Mouse (Mus musculus): ENCODE data around the gene Zfp575.

The Zfp575 gene

DNA sequence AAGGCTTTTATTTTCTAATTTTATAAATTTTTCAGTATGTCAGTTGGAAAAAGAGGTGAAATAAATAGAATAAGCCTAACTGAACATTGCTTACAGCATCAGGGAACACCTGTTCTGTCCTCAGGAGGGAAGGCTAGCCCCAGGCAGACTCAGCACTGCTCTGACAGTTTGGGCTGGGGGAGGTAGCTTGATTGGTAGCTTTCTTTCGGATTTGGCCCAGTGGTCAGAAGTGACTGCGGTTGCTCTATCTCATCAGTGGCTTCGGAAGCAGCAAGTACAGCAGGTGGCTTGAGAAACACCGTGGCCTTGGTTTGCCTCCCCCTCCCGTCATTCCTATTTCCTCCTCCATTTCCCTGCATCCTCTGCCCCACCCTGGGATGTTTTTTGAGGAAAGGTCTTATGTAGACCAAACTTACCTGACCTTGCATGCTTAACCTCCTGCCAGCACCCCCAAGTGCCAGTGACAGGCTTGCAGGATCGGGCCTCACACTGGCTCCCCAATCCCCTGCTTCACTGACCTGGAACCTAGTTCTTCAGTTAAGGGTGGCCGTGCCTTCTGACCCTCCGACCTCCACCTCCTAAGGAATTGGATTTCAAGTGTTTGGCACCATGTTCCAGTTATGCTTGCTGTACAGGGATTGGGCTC lies 24.1 kb downstream of the Zfp575 start:
- no peak for DNase-seq

DNA sequence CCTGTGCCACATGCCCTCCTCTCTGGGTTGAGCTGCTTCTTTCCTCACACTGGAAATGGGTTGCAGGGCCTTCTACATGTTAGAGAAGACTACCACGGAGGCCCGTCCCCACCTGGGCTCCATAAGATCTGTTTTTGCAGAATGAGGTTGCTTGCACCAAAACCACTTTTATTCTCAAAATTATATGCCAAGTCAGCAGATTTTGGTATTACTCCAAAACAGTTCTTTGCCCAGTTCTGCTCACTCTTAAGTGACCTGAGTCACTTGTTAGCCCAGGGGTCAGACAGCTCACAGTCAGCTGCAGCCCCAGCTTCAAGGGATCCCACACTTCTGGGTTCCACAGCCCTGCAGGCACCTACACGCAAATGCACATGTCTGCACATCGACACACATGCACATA lies 26.0 kb downstream of the Zfp575 start:
- DNase-seq, result no peak

DNA sequence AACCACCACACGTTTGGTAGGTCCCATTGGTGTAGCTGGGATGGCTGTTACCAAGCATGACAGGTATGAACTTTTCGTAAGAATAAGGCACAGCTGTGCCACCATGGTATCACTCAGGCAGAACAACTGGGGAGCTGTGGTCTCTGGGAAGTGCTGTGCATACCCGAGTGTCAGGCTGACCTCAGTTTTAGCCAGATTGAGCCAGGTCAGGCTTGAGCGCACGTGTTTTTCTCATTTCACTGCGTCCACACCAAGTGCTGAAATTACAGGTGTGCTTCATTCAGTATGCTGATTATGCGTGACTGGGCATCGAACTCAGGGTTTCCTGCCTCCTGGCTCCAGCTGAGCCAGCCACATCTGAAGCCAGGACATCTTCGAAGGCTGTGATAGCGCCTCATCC lies 31.7 kb downstream of the Zfp575 start:
- DNase-seq, result no peak

DNA sequence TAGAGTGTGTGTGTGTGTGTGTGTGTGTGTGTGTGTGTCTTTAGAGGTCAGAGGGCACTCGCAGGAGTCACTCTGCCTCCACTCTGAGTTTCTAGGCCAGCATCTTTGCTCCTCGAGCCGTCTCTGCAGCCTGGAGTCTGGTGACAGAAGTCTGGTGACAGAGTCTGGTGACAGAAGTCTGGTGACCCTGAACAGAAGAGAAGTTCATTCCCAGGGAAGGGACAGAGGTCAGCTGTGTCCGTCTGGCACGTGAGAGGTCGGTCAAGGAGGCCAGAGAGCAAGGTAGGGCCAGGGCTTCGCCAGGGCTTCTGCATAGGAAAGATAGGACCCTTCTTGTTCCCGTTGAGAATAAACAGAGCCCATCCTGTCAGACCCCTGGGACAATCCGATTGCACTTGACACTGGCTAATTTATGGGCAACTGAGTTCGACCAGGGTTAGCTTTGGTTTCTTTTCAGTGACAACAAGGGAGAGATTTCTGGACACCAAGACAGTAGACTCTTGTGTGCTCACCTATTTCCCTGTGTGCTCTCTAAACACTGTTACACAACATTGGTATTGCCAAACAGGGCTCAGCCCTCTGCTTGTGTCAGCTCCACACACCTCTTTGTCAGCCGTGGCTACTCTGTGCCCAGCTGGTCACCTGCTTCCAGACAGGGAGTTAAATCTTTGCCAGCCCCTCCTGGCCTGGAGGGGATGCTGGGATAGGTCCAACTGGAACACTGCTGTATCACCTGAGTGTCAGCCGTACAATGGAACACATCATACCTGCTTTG lies 35.3 kb downstream of the Zfp575 start:
- no peak for DNase-seq

DNA sequence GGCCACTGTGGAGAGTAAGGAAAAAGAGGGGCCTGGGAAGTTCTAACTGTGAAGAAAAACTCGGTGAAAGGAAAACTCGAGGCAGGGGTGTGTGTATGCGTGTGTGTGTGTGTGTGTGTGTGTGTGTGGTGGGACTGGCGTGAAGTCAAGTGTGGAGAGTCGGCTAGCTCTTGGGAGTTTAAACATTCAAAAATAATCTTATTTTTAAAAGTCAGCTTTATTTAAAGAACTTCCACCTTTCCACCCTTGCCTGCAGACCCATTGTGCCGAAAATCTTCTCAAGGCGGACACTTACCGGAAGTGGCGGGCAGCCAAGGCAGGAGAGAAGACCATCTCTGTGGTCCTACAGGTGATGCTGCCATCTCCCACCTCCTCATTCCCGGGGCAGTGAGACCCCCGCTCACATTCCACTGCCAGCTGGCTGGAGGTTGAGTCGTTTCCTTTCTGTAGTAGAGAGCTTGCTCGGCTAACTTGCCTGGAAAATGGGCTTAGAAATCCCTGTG lies 39.9 kb downstream of the Zfp575 start:
- DNase-seq, result no peak

DNA sequence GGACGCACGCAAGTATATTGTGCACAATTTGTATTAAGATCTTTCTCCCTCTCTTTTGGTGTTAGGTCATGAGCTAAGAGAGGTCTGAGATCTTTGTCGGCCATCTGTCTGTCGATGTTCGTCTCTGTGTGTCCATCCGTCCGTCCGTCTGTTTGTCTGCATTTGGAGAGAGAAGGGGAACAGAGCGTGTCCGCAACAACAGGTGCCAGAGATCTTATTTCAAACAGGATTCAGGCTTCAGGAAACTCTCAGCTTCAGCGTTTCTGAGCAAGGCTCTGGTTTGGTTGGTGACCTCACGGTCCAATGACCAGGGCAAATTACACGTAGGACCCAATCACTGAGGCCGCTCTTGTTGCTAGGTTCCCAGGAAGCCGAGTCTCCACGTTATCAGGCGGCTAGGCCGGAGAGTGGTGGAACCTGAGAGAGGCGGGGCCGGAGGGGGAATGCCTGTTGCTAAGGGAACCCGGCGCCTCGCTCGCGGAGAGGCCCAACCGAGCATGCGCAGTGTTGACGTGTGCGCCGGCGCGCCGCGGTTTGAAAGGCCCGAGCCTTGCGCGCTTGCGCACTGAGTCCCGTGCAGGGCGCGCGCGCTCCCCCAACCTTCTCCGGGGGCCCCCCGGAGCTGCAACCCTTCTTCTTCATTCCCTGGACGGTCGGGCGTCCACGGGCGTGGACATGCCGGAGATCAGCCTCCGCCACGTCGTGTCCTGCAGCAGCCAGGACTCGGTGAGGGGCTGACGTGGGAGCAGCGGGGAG lies 40.6 kb downstream of the Zfp575 start:
- peak; percentile 99 for DNase-seq

DNA sequence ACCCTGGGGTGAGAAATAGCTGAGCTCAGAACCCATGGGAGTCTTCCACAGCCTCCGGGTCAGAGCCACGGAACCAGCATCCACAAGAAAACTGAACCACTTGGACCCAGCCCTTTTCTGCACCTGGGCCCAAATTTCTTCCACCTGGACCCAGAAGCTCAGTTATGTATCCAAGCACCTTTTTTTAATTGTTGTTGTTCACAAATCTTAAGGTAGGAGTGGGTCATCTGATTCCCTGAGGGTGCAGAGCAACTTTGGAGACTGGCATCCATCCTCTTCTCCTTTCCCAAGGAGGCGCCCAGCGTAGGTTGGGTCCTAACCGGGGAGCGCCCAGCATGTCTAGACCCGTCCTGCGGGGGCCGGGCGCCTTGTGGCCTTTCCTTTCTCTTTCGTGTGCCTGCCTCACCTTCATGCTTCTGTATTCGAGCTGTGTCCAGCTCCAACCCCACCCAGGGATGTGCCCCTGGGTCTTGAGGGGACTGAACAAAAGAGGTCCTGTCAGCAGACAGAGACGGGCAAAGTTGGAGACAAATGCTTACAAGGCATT lies 41.3 kb downstream of the Zfp575 start, which contains the start of the genes Pinlyp and Xrcc1:
Pinlyp (minus strand) TSS at position 51 of the 547 bp plus-strand sequence.
Xrcc1 (plus strand) TSS at position 222 of the 547 bp plus-strand sequence.
- no peak for DNase-seq

DNA sequence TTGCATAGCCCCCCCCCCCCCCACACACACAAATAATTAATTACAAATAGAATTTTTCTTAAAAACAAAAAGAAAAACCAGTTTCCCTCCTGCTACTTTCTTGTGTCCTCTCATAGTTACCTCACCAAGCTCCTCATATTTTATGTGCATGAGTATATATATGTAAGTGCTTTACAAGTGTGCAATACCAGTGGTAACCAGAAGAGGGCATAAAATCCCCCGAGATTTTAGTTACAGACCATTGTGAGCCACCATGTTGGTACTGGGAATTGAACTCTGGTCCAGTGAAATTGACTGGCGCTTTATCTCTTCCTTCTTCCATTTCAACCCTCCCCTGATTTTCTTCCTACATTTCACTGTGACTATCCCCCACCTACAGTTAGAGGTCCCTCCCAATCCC lies 42.9 kb downstream of the Zfp575 start:
- no peak for DNase-seq

DNA sequence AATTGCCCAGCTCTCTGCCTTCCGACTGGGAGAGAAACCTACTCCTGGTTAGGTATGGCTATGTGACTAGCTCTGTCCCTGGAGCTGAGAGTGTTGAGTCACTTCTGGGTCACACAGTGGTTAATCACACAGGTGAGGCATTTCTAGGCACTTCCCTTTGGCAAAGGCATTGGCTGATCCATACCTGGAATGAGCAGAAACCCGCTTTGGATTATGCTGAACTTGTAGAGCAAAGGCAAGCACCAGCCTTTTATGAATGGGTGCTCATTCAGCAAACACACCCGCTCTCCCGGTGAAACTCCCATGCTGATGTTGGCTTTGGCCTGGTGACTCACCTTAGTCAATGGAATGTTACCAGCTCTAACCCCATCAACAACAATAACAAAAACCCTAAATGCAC lies 47.8 kb downstream of the Zfp575 start:
- no peak for DNase-seq

DNA sequence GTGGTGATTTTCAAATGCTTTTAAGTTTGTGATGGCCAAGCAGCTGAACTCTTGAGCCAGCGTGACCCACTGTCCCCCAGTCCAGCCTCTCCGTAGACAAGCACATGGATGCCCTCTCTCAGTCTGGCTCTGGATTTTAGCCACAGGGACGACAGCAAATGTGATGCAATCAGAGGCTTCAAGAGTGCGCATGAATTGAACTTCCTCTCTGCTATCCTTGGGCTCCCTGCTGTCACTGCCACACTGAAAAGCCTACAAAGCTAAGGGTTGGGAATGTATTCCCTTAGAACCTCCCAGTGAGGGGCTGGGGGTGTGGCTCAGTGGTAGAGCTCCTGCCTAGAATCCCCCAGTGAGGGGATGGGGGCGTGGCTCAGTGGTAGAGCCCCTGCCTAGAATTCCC lies 48.7 kb downstream of the Zfp575 start:
- DNase-seq, result no peak

DNA sequence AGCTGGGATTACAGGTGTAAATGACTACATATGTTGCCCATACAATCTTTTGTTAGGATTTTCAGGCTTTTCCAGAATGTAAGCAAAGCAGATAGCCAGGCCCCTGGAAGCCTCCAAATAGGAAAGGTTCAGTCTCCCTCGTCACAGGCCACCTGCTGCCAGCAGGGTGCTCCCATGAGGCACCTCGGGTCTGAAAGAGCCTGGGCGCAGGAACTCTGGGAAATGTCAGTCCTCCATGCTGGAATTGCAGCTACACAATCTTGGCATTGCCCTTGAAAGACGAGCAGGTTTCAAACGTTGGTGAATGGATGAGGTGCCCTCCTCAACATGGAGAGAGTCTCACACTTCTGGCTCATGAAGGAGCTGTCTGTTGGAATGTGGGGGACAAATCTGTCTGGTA lies 49.3 kb downstream of the Zfp575 start:
- no peak for DNase-seq

DNA sequence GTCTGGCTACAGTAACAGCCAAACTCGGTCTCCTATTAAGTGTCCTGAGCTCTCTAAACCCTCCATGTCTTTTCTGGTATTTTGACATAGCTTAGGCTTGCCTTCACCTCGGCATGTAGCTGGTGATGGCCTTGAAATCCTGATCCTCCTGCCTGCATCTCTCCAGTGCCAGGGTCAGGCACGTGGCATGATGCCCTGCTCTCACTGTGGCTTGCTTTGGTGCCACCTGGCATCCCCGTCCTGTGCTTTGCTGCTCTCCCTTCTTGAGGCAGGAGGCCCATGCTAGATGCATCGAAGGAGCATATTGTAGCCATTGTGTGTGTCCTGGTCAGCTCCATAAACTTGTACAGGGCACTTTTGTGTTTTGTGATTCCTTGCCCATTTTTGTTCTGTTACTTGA lies 49.9 kb downstream of the Zfp575 start:
- peak; percentile 70 for DNase-seq

DNA sequence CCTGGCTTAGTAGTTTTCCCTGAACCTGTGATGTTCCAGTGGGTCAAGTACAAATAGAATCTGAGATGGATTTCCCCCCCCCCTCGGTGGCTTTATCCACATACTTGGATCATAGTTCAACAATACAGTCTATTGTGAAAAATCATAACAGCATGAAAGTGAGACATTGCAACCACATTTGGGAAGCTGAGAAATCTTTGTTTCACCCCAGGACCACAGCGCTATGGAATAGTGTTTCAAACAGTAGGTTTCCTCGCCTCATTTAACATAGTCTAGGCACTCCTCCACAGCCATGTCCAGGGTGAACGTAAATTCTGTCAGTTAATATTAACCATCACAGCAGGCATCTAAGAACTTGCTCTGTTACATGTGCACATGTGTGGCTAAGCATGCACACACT lies 50.4 kb downstream of the Zfp575 start:
- no peak for DNase-seq

DNA sequence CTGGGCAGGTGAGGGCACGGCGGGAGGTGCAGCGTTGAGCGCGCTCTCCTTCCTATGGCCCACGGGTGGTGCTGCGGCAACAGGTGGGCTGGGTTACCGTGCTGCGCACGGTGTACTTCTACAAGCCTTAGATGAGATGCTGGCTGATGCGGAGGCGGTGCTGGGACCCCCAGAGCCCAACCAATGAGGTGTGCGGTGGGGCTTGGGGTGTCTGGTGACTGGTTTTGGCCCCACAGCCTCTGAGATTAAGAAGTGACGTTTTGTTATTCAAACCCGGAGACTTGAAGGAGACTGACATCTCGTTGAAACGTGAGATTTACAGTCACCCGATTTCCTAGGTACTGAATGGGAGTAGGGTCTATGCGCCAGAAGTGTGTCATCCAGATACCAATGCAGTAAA lies 53.1 kb downstream of the Zfp575 start:
- DNase-seq, result no peak

All from cerebellum, adult 8-10 months (tissue).